Mouse (Mus musculus) lung, postnatal 0 days (tissue): ENCODE measurements at regions not wholly inside any gene's neighbourhood (a gene's known extent, or its start where the extent isn't known, plus 50 kb on each side); places are given as distances from the start of the nearest gene placed in this dataset.
A peak's percentile ranks its signal among the peaks of the same experiment; 100 is the strongest.
"Not testable (repeated sequence)": the region's sequence is repeated elsewhere in the genome, so short reads cannot be mapped to it uniquely, and the experiment has no call there.

Experiments used
- ATAC-seq: fragments of 200-750 bp; cut with Nextera tagmentation; 2 replicates; pipeline ENCODE4 v1.8.0; 2017; ENCODE audit warnings: moderate library complexity
- DNase-seq: peaks from one replicate; pipeline ENCODE4 v3.0.0-alpha.2; 2016; ENCODE audit warnings: low spot score
- H3K27ac ChIP-seq: fragments of 300-500 bp; sonication (generic); 2 replicates; pipeline ENCODE4 v1.5.1; 2014; ENCODE audit warnings: antibody characterized with exemption, mild to moderate bottlenecking, low read length, mixed read lengths
- H3K27me3 ChIP-seq: fragments of 300-500 bp; sonication (generic); replicated peaks from 2 replicates; pipeline ENCODE4 v1.6.1; 2014; ENCODE audit warnings: low read length, mixed read lengths; ENCODE audit not compliant: insufficient read depth
- H3K36me3 ChIP-seq: fragments of 300-500 bp; sonication (generic); 2 replicates; pipeline ENCODE4 v1.6.1; 2014; ENCODE audit warnings: low read length, mixed read lengths; ENCODE audit not compliant: insufficient read depth
- H3K4me1 ChIP-seq: fragments of 300-500 bp; sonication (generic); 2 replicates; pipeline ENCODE4 v1.6.1; 2014; ENCODE audit warnings: antibody characterized with exemption, low read depth, low read length, mixed read lengths; ENCODE audit not compliant: insufficient read depth
- H3K4me2 ChIP-seq: fragments of 300-500 bp; sonication (generic); replicated peaks from 2 replicates; pipeline ENCODE4 v1.6.1; 2014; ENCODE audit warnings: low read depth, mild to moderate bottlenecking, low read length, moderate library complexity, mixed read lengths
- H3K4me3 ChIP-seq: fragments of 300-500 bp; sonication (generic); 2 replicates; pipeline ENCODE4 v1.5.1; 2014; ENCODE audit warnings: low read depth, low read length
- H3K9ac ChIP-seq: fragments of 300-500 bp; sonication (generic); replicated peaks from 2 replicates; pipeline ENCODE4 v1.6.1; 2014; ENCODE audit warnings: low read depth, mild to moderate bottlenecking
- H3K9me3 ChIP-seq: fragments of 300-500 bp; sonication (generic); 2 replicates; pipeline ENCODE4 v1.6.1; 2016; ENCODE audit warnings: low read length, mixed read lengths
- CTCF ChIP-seq: IDR thresholded peaks from 2 replicates; pipeline ENCODE4 v1.5.1; 2016; ENCODE audit warnings: antibody characterized with exemption, mild to moderate bottlenecking
- EP300 ChIP-seq: IDR thresholded peaks from 2 replicates; pipeline ENCODE4 v1.6.1; 2016; ENCODE audit warnings: antibody characterized with exemption, mild to moderate bottlenecking, control low read depth
- WGBS: fragments of 180-500 bp; shearing (Covaris S2); extraction: QIAGEN DNeasy Blood & Tissue Kit; methylation state at CpG from one replicate; pipeline ENCODE4 v1.1.7; 2014; 5-methylcytosine and 5-hydroxymethylcytosine counted together

DNA sequence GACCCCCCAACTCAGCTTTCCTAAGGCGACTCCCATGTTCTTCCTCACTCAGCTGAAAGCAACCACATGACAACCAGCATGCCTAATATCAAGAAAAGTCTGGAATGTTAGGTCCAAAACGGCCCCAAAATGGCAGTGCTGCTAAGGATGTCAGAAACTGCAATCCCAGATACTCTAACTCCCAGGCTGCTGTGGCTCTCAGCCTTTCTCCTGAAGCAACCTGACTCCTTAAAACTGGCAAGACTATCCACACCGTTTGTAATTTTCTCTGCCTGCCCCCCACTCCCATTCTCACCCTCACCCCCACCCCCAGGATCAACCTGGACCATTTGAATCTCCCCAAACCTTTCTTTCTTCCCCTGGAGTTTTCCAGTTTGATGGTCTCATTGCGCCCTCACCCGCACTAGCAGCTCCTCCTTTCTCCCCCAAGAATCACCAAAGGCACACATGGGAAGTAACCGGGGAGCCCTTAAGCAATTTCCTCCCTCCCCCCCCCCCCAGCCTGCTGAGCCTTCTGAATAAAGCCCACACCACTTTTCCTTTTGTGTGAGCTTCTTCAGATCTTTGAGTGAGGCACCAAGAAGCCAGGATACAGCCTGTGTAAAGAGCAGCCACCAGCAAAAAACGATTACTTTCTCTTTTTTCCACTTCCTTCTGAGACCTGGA lies 106.7 kb upstream of the Ipo5 start:
- H3K4me1 ChIP-seq: peaks cover 4% of the 10 kb centered on the region; the same call in 1 of the 2 replicates
- H3K9me3 ChIP-seq: no peaks in the 10 kb centered on the region
- 38% methylated on average over 7 of the region's 7 CpGs for WGBS
- TF ChIP-seq EP300 (no peak), CTCF (no peak)
- no peaks in the 10 kb centered on the region for H3K36me3 ChIP-seq
- no peak overlapping the region for H3K9ac ChIP-seq
- H3K27me3 ChIP-seq: no peaks in the 10 kb centered on the region
- DNase-seq (peak; percentile 54), ATAC-seq (peak; percentile 21)
- peak overlapping the region; percentile 86 for H3K27ac ChIP-seq
- H3K4me2 ChIP-seq: peak overlapping the region; percentile 29; the same call in 1 of the 2 replicates
- H3K4me3 ChIP-seq: no peak overlapping the region

DNA sequence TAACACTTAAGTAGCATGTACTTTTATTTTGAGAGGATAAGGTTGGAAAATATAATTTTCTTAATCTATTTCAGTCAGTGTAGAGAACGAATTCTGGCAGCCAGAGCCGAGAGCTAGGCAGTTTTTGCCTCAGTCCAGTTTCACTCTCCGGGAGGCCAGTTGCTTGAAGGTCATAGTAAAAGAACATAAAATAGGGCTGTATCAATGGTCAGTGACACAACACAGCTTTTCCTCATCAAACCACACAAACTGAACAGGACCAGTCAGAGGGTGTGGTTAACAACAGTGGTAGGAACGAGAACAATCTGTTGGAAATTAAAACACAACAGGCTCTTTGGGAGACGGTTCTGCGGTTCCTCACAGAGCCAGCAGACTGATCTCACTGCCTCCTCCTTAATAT lies 105.9 kb upstream of the Ipo5 start:
- peaks cover 4% of the 10 kb centered on the region; the same call in 1 of the 2 replicates for H3K4me1 ChIP-seq
- H3K27me3 ChIP-seq: no peaks in the 10 kb centered on the region
- H3K9me3 ChIP-seq: no peaks in the 10 kb centered on the region
- WGBS: 51% methylated on average over 6 of the region's 6 CpGs
- peak; percentile 92 for DNase-seq
- TF ChIP-seq CTCF (no peak), EP300 (peak; percentile 78)
- ATAC-seq: peak; percentile 84
- H3K36me3 ChIP-seq: no peaks in the 10 kb centered on the region
- no peak overlapping the region for H3K4me2 ChIP-seq
- no peak overlapping the region for H3K4me3 ChIP-seq
- H3K9ac ChIP-seq: no peak overlapping the region
- H3K27ac ChIP-seq: peak overlapping the region; percentile 86

DNA sequence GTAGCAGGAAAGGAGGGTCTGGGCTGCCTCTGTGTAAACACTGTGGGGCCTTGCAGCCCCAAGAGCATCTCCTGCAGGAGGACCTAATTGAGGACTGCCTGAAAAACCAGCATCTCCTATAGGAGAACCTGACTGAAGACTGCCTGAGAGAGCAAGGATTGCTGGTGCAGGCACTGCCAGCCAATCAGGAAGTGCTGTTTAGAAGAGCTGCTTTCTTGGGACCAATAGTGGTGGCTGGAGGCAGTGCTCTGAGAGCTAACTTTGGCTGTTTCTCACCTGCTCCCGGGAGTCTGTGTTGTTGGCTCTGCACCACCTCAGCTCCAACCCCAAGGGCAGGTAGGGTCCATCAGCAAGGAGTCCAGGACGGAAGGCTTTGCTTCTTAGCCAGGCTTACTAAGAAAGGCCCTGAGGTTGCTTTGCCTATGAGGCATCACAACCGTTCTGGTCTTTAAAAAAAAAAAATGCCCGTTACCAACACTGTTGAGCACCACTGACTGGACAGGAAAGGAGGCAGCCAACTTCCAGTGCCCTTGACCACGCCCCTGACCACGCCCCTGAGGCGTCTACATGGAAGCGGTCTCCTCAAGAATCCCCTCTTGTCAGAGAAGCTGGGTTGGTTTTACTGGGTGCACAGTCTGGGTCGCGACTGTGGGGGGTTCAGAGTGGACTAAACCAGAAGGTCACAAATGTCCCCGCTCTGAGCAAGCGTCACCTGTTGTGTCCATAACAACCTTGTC lies 105.0 kb upstream of the Ipo5 start:
- peak; percentile 51 for ATAC-seq
- peak; percentile 52 for DNase-seq
- H3K27me3 ChIP-seq, H3K4me1 ChIP-seq, H3K36me3 ChIP-seq, H3K4me3 ChIP-seq, H3K9me3 ChIP-seq, H3K9ac ChIP-seq: not testable (repeated sequence)
- Histone ChIP-seq H3K27ac (peak overlapping the region; percentile 54), H3K4me2 (0 out of 2 replicates have a peak overlapping the region, but pooled peaks have one; percentile 3)
- 31% methylated on average over 12 of the region's 12 CpGs for WGBS

DNA sequence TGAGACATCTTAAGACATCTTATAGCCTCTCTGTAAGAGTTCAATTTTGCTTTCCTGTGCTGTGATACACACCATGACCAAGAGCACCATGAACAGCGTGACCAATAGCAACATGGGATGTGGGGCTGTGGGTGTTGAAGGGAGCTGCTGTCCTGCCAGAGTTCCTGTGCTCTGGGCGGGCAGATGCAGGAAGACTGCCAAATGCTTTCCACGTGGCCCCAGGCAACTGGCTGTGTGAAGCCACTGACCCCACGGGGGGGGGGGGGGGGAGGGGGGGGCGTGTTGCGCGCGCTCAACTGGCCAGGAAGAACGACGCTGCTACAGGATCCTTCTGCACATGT lies 104.5 kb upstream of the Ipo5 start:
- Histone ChIP-seq H3K27me3 (no peaks in the 10 kb centered on the region), H3K9me3 (no peaks in the 10 kb centered on the region), H3K4me3 (no peak overlapping the region), H3K9ac (no peak overlapping the region), H3K36me3 (no peaks in the 10 kb centered on the region), H3K4me1 (peaks cover 4% of the 10 kb centered on the region; the same call in 1 of the 2 replicates), H3K27ac (no peak overlapping the region), H3K4me2 (0 out of 2 replicates have a peak overlapping the region, but pooled peaks have one; percentile 3)
- 50% methylated on average over 2 of the region's 10 CpGs for WGBS
- no peak for TF ChIP-seq CTCF
- no peak for TF ChIP-seq EP300
- ATAC-seq (peak; percentile 71), DNase-seq (peak; percentile 74)

DNA sequence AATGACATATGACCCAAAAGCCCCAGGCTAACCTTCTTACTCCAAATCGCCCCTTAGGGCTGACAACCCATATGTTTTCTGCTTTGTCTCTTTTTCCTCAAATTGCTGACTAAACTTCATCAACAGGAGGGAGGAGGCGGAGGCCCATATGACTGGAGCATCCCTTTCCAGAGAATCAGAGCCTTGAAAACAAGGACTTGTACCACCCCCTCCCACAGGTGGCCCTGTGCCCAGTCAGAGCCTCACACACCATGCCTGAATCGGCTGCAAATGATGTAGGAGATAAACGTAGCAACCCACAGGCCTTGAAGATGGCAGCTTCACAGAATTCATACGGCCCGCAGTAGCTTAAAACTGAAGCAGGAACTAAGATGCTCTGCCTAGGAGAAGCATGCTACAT lies 101.7 kb upstream of the Ipo5 start:
- Histone ChIP-seq H3K9ac (no peak overlapping the region), H3K9me3 (no peaks in the 10 kb centered on the region), H3K27me3 (no peaks in the 10 kb centered on the region), H3K36me3 (no peaks in the 10 kb centered on the region), H3K4me2 (no peak overlapping the region), H3K4me3 (no peak overlapping the region), H3K27ac (no peak overlapping the region), H3K4me1 (peaks cover 4% of the 10 kb centered on the region; the same call in 1 of the 2 replicates)
- ATAC-seq (no peak), DNase-seq (no peak)
- no peak for TF ChIP-seq CTCF
- no peak for TF ChIP-seq EP300
- WGBS: 78% methylated on average over 6 of the region's 6 CpGs

DNA sequence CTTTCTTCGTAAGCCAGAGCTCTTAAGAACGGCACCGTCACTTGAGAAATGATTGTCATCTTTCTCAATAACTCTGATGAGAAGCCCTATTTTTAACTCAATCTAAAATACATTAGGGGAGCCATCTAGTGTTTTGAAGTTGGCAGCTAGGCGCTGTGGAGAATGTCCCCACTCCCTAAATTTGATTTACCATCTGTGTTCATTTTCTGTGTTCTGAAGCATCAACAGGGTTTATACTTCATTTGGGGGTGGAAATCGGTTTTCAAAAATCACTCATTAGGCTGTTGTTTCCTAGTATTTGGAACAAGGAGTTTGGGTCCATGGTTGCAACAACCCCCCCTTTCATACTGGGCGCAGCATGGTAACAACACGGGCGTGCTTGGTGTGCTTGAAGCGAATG lies 97.1 kb upstream of the Ipo5 start:
- Histone ChIP-seq H3K9ac (no peak overlapping the region), H3K4me2 (no peak overlapping the region), H3K36me3 (no peaks in the 10 kb centered on the region), H3K4me1 (no peaks in the 10 kb centered on the region), H3K27me3 (no peaks in the 10 kb centered on the region), H3K4me3 (no peak overlapping the region), H3K9me3 (no peaks in the 10 kb centered on the region), H3K27ac (no peak overlapping the region)
- no peak for ATAC-seq
- TF ChIP-seq CTCF (no peak), EP300 (no peak)
- 78% methylated on average over 9 of the region's 9 CpGs for WGBS
- DNase-seq: peak; percentile 18

DNA sequence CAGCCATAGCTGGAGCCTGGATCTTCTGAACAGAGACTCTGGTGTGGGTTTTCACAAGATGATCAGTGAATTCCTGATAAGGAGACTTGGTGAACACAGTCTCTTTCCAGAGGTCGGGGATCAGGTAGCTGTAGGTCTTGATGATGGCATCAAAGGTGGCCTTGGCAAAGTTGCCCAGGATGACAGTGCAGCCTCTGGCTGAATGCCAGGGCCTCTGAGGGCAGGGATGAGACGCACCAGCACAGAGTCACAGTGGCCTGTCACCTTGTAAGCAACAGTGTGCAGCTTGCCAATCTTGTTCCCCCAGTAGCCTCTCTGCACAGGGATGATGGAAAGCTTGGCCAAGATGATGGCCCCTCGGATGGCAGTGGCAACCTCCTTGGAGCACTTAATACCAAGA lies 95.9 kb upstream of the Ipo5 start:
- H3K4me1 ChIP-seq, H3K27ac ChIP-seq, H3K4me2 ChIP-seq, ATAC-seq, H3K9me3 ChIP-seq, H3K27me3 ChIP-seq, DNase-seq, H3K9ac ChIP-seq, H3K4me3 ChIP-seq, H3K36me3 ChIP-seq: not testable (repeated sequence)
- WGBS: 64% methylated on average over 3 of the region's 3 CpGs
